Mouse (Mus musculus) brain, embryonic 18.5 days (tissue): Measurements from ENCODE around the gene Plekho2.

ENCODE experiments used
- DNase-seq: peaks from one replicate; pipeline ENCODE4 v3.0.0-alpha.2; 2012; ENCODE audit warnings: low read depth, low spot score

The Plekho2 gene

GRCm38 (mm10) chr9:65586406-65587269 is 6.8 kb upstream of the Plekho2 start, which contains the start of gene Pif1:
Gene Pif1 (plus strand): TSS chr9:65587160.
- no peak for DNase-seq

- no peak for DNase-seq
These were observed 3.2 kb upstream of the Plekho2 start for GRCm38 (mm10) chr9:65583045-65583444.

- DNase-seq: no peak
These were observed 789 bp upstream of the Plekho2 start for GRCm38 (mm10) chr9:65580401-65581256.

GRCm38 (mm10) chr9:65578801-65579249 is 1.0 kb downstream of the Plekho2 start:
- no peak for DNase-seq

- DNase-seq: no peak
These were observed 2.2 kb downstream of the Plekho2 start for GRCm38 (mm10) chr9:65577511-65578196.

GRCm38 (mm10) chr9:65576861-65577510 is 2.9 kb downstream of the Plekho2 start:
- no peak for DNase-seq

- no peak for DNase-seq
These were observed 4.2 kb downstream of the Plekho2 start for GRCm38 (mm10) chr9:65575393-65576196.

- no peak for DNase-seq
These were observed 5.1 kb downstream of the Plekho2 start for GRCm38 (mm10) chr9:65574513-65575392.

- DNase-seq: no peak
These were observed 7.0 kb downstream of the Plekho2 start for GRCm38 (mm10) chr9:65572837-65573236.

GRCm38 (mm10) chr9:65569491-65569971 is 10.3 kb downstream of the Plekho2 start:
- no peak for DNase-seq

- DNase-seq: no peak
These were observed 11.1 kb downstream of the Plekho2 start for GRCm38 (mm10) chr9:65568787-65569186.

GRCm38 (mm10) chr9:65564698-65565097 is 15.1 kb downstream of the Plekho2 start:
- no peak for DNase-seq

GRCm38 (mm10) chr9:65563073-65563472 is 16.8 kb downstream of the Plekho2 start:
- no peak for DNase-seq

- no peak for DNase-seq
These were observed 17.7 kb downstream of the Plekho2 start for GRCm38 (mm10) chr9:65562081-65562506.

GRCm38 (mm10) chr9:65561016-65561415 is 18.8 kb downstream of the Plekho2 start:
- no peak for DNase-seq

GRCm38 (mm10) chr9:65558806-65559205 is 21.0 kb downstream of the Plekho2 start:
- no peak for DNase-seq

- DNase-seq: no peak
These were observed 22.9 kb downstream of the Plekho2 start for GRCm38 (mm10) chr9:65556979-65557378.

GRCm38 (mm10) chr9:65556349-65556748 is 23.5 kb downstream of the Plekho2 start:
- DNase-seq: no peak

GRCm38 (mm10) chr9:65555621-65556020 is 24.2 kb downstream of the Plekho2 start:
- DNase-seq: no peak
